Mouse (Mus musculus) erythroblast, embryonic 14.5 days (primary cell): ENCODE measurements around the gene Cplane1.

Source experiments
- GATA1 ChIP-seq: IDR thresholded peaks from 2 replicates; pipeline ENCODE4 v1.6.1; 2012; ENCODE audit warnings: low read length, inconsistent platforms, mixed read lengths
- TAL1 ChIP-seq: IDR thresholded peaks from 3 replicates; pipeline ENCODE4 v1.6.1; 2012; ENCODE audit warnings: low read length, inconsistent platforms, mixed read lengths

GRCm38 (mm10) chr15:8200317-8200716 lies 31.4 kb downstream of the Cplane1 start:
- TF ChIP-seq GATA1 (no peak), TAL1 (no peak)
